Mouse (Mus musculus): ENCODE results near the gene Zan.

Gene Zan

GRCm38 (mm10) chr5:137476964-137477363, at the start of gene Zan:
Gene Zan (minus strand): TSS chr5:137477064.
- DNase-seq: no peak

DNA sequence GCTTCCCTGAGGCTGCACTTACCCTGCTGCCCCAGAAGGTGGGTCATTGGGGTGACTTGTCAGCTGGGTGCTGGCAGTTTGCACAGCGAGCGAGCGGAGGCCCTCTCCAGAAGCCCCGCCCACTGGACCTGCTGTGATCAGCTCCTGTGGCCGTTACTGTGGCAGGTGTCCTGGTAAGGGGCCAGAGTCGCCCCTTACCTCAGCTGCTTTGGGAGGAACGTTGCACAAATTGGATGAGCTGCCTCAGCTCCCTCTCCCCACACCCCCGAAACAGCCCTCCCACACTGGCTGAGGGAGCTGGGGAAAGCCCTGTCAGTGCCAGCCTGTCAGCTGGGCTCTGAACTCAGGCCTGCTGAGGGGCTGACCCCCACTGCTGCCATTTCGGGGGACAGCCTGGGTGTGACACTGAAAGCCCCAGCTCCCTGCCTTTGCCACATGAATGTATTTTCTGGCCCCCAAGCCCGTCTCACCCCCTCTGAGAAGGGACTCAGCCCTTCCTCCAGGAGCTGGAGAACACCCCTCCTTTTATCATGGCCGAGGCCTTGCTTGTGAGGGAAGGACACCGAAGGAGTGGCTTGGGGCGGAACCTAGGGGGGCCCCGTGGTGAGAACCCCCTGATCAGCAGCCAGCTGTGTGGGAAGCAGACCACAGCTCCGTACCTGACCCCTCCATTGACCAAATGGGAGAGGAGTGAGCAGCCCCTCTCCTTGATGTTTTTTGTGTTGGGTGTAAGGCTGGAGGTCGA, 49.5 kb upstream of the Zan start:
- DNase-seq: no peak

GRCm38 (mm10) chr5:137525511-137525910, 48.6 kb upstream of the Zan start:
- no peak for DNase-seq

DNA sequence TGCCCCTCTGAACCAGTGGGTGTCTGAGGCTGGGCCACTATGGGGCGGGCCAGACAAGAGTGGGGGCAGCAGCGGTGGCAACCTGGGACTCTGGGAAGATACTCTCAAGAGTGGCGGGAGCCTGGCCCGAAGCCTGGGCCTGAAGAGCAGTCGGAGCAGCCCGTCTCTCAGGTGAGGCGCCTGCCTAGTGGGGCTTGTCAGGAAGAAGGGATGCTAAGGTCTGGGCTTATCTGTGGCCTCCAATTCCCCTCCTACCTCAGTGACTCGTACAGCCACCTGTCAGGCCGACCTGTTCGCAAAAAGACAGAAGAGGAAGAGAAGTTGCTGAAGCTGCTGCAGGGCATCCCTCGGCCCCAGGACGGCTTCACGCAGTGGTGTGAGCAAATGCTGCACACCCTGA, 47.8 kb upstream of the Zan start:
- no peak for DNase-seq

- no peak for DNase-seq
These were observed 47.3 kb upstream of the Zan start for GRCm38 (mm10) chr5:137524251-137524515.

- no peak for DNase-seq
These were observed 46.8 kb upstream of the Zan start for GRCm38 (mm10) chr5:137523396-137524250.

DNA sequence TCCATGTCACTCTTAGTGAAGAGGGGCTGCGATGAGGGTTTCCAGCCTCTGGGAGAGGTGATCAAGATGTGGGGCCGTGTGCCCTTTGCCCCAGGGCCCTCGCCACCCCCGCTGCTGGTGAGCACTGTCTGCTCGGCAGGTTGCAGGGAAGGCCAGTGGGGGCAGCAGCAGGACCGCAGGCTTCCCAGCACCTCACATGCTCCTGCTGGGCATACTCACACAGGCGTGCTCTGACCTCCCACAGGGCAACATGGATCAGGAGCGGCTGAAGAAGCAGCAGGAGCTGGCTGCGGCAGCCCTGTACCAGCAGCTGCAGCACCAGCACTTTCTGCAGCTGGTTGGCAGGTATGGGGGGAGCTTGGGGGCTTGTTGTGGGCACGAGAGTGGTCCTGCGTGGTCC, 45.8 kb upstream of the Zan start:
- no peak for DNase-seq

- DNase-seq: no peak
These were observed 45.0 kb upstream of the Zan start for GRCm38 (mm10) chr5:137521861-137522260.

DNA sequence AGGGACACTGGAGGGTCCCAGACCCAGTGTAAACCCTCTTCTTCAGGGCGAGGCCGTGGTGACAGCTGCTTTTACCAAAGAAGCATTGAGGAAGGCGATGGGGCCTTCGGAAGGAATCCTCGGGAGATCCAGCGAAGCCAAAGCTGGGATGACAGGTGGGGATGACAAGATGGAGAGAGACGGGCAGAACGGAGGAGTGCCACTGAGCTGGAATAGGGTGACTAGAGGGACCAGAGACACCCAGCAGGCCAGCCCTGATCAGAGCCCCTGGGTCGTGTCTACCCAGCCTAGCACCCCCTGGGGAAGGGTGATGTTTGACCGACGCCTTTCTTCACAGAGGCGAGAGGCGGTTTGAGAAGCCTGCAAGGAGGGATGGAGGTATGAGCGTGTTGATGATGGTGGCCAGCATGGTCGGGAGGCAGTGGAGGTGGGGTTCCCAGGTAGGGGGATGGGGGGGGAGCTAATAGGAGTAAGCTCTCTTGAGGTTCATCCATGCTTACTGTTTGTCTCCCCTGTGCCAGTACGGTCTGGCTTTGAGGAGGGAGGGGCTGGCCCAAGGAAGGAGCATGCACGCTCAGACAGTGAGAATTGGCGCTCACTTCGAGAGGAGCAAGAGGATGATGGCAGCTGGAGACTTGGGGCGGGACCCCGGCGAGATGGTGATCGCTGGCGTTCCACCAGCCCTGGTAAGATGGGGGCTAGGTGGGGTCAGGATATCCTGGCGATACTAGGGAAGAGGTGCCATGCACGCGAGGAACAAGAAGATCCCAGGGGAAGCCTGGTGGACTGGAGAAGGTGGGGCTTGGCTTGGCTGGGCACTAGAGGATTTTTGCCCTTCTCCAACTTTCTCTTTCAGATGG, 43.1 kb upstream of the Zan start:
- no peak for DNase-seq

GRCm38 (mm10) chr5:137518436-137518835, 41.6 kb upstream of the Zan start, which contains the start of gene Gigyf1:
Gene Gigyf1 (plus strand): TSS chr5:137518548.
- DNase-seq: no peak

DNA sequence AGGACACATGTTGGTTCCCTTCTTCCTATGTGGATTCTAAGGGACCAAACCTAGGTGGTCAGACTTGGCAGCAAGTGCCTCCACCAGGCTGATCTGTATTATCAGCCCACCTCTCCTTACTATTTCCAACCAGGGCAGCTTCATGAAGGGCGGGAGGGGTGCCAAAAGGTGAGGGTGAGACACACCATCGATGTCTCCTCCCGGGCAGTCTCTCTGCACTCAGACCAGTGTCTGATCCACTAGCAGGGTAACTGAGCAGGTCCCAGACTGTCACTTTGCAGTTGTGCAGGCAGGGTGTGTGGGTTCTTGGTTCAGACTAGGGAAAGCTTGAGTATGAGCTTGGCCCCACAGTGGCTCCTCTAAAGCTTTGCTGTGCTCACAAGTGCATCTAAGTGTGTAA, 37.9 kb upstream of the Zan start:
- no peak for DNase-seq

DNA sequence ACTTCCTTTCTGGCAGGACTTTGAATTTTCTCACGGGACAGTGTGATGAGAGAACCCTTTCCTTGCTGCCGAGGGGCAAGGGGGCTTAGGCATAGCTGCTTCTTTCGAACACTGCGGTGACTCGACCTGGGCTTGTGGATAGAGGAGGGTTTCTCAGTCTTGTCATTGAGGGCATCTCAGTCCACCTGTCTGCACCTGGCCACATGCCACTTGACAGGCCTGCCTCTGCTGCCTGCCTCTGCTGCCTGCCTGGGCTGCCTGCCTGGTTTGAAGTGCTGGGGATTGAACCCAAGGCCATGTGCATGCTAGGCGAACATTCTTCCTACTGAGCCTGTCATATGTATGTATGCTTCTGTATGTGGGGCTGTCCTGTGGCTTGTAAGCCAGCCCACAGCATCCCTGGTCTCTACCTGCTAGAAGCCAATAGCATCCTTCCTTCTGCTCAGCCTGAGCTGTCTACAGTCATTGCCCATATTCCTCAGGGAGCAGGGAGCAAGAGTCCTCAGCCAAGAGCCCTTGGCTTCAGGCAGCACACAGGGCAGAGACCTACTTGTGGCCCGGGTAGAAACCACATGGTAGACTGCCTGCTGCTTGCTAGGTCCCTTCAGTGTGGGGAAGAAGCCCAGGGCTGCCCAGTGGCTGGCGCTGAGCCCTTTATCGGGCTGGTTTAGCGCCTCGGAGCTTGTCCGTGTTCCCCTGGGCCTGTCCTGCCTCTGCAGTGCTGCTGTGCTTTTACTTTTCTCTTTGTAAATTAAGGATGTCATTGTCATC, 37.3 kb upstream of the Zan start:
- no peak for DNase-seq

- DNase-seq: peak in 1 of 2 experiments; percentile 44
These were observed 36.3 kb upstream of the Zan start for GRCm38 (mm10) chr5:137512847-137513794.

DNA sequence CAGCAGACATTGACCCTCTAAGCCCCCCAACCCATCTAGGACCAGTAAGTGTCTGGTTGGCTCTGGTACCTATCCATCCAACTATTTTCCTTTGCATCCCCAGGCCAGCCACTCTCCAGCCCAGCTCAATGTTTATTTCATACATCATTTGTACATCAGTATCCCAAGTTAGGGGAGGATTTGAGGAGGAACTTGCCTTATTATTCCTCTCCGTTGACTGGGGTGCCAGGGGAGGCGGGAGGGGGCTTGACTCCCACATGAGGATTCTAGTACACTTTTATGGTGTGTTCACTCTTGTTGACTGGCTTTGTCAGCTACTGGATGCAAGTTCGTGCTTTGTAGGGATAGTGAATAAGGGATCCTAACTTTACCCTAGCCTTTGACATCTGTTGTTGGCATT, 34.8 kb upstream of the Zan start:
- DNase-seq: no peak

- no peak for DNase-seq
These were observed 33.9 kb upstream of the Zan start for GRCm38 (mm10) chr5:137510573-137511390.

- DNase-seq: peak; percentile 76 to 82
These were observed 33.2 kb upstream of the Zan start for GRCm38 (mm10) chr5:137510014-137510501.

- DNase-seq: no peak
These were observed 27.2 kb upstream of the Zan start for GRCm38 (mm10) chr5:137504041-137504440.

- DNase-seq: peak in 1 of 2 experiments; percentile 74
These were observed 25.8 kb upstream of the Zan start for GRCm38 (mm10) chr5:137502667-137503110.

GRCm38 (mm10) chr5:137501709-137502666, 25.1 kb upstream of the Zan start, which contains the start of gene Pop7:
Gene Pop7 (minus strand): TSS chr5:137502518.
- peak; percentile 100 for DNase-seq
